Mouse (Mus musculus) liver, embryonic 16.5 days (tissue): ENCODE measurements at regions not wholly inside any gene's neighbourhood (a gene's known extent, or its start where the extent isn't known, plus 50 kb on each side); places are given as distances from the start of the nearest gene placed in this dataset.

Source experiments
- ATAC-seq: fragments of 200-750 bp; cut with Nextera tagmentation; 2 replicates; pipeline ENCODE4 v1.8.0; 2017; ENCODE audit warnings: low read depth, mild to moderate bottlenecking, moderate number of reproducible peaks, moderate library complexity
- H3K27ac ChIP-seq: fragments of 300-500 bp; sonication (generic); 2 replicates; pipeline ENCODE4 v1.5.1; 2014; ENCODE audit warnings: mild to moderate bottlenecking, low read length
- H3K27me3 ChIP-seq: fragments of 300-500 bp; sonication (generic); 2 replicates; pipeline ENCODE4 v1.6.1; 2014; ENCODE audit warnings: low read depth, low read length, mixed read lengths; ENCODE audit not compliant: control insufficient read depth, insufficient read depth
- H3K36me3 ChIP-seq: fragments of 300-500 bp; sonication (generic); 2 replicates; pipeline ENCODE4 v1.6.1; 2014; ENCODE audit warnings: mild to moderate bottlenecking; ENCODE audit not compliant: control insufficient read depth, insufficient read depth
- H3K4me1 ChIP-seq: fragments of 300-500 bp; sonication (generic); 2 replicates; pipeline ENCODE4 v1.6.1; 2014; ENCODE audit warnings: low read depth, low read length, mixed read lengths; ENCODE audit not compliant: control insufficient read depth
- H3K4me2 ChIP-seq: fragments of 300-500 bp; sonication (generic); 2 replicates; pipeline ENCODE4 v1.6.1; 2014; ENCODE audit warnings: low read depth, low read length, mixed read lengths
- H3K4me3 ChIP-seq: fragments of 300-500 bp; sonication (generic); 2 replicates; pipeline ENCODE4 v1.5.1; 2014; ENCODE audit warnings: low read depth, mild to moderate bottlenecking, low read length
- H3K9ac ChIP-seq: fragments of 300-500 bp; sonication (generic); 2 replicates; pipeline ENCODE4 v1.6.1; 2014; ENCODE audit warnings: low read depth, low read length
- H3K9me3 ChIP-seq: fragments of 300-500 bp; sonication (generic); replicated peaks from 2 replicates; pipeline ENCODE4 v1.6.1; 2016; ENCODE audit warnings: low read length; ENCODE audit not compliant: control insufficient read depth
- WGBS: fragments of 180-500 bp; shearing (Covaris S2); extraction: QIAGEN DNeasy Blood & Tissue Kit; methylation state at CpG from one replicate; pipeline ENCODE4 v1.1.7; 2014; ENCODE audit not compliant: insufficient replicate concordance; 5-methylcytosine and 5-hydroxymethylcytosine counted together

DNA sequence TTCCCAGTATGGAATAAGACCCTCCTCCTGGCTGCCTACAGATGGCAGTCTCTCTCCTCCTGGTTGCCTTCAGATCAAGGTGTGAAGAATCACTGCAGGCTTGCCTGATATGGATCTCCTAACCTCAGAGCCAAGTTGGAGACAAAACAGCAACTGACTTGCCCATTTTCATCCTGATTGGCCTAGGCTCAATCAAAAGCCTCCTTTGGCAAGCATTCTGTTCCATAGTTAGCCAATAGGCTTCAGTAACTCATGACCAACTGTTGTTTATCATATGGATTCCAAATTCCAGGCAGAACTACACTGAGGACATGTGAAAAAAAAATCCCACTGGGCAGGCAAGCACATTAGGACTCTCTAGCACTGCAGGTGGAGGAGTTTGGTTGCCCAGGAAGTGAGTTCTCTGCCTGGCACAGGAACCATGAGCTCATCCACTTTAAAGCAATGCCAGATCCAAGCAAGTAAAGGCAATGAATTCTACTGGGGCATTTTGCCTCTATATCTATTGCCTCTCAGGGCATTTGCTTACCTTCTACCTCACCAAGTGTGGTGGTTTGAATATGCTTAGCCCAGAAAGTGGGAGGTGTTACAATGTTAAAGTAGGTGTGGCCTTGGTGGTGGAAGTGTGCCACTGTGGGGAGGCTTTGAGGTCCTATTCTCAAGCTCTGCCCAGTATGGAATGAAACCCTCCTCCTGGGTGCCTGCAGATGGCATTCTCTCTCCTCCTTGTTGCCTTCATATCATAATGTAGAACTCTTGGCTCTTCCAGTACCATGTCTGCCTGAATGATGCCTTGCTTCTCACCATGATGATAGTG lies 183.6 kb upstream of the Castor2 start:
- H3K27me3 ChIP-seq, result no peaks in the 10 kb centered on the region
- no peak for ATAC-seq
- no peaks in the 10 kb centered on the region for H3K36me3 ChIP-seq
- H3K9ac ChIP-seq, result no peak overlapping the region
- H3K4me3 ChIP-seq, result no peak overlapping the region
- H3K4me2 ChIP-seq, result no peak overlapping the region
- H3K9me3 ChIP-seq, result peaks cover 4% of the 10 kb centered on the region; the same call in 1 of the 2 replicates
- H3K4me1 ChIP-seq, result no peaks in the 10 kb centered on the region
- no peak overlapping the region for H3K27ac ChIP-seq

DNA sequence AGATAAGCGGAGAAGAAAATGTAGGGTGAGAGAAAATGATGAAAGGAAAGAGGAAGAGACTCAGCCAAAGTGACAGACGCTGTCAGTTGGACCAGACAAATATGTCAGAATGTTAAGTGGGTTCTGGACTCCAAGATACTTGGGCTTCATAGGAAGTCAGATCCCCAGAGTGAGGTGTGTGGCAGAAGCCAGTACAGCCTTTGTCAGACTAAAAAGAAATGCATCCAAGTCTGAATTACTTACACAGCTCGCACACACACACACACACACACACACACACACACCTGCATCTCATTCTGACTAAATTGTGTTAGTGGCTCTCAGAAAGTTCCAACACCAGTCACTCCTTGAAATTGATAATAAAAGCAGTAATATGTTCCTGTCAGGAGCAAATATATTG lies 192.1 kb upstream of the Castor2 start:
- no peaks in the 10 kb centered on the region for H3K36me3 ChIP-seq
- no peaks in the 10 kb centered on the region; the same call in 1 of the 2 replicates for H3K9me3 ChIP-seq
- no peak overlapping the region for H3K9ac ChIP-seq
- no peak overlapping the region for H3K4me3 ChIP-seq
- no peaks in the 10 kb centered on the region for H3K27me3 ChIP-seq
- H3K4me2 ChIP-seq, result no peak overlapping the region
- 52% methylated on average over 3 of the region's 3 CpGs for WGBS
- H3K4me1 ChIP-seq, result no peaks in the 10 kb centered on the region
- no peak overlapping the region for H3K27ac ChIP-seq
- ATAC-seq, result no peak

DNA sequence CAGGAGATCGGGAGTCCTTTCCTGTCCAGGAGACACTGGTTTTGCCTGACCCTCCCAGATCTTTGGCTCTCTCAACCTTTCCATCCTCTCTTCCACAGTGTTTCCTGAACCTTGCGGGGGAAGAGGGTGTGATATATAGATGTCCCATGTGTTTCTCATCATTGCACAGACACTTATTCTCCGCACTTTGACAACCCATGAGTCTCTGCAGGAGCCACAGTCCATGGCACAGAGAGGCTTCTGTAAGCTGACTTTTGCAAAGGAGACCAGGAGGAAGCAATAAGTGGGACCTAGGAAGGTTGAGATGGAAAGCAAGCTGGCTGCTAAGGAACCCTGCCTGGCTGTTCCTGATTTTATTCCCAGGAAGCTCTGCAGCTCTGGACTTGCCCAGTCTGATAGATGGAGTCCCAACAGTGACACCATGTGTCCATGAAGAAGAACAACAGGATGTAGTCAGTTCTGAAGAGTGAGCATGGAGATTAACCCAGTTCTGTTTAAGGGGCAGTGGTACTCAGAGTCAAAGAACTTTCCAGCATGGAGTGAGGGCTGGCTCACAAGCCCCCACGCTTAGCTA lies 201.4 kb upstream of the Castor2 start:
- Histone ChIP-seq H3K4me3 (no peak overlapping the region), H3K27ac (no peak overlapping the region), H3K27me3 (no peaks in the 10 kb centered on the region), H3K4me1 (no peaks in the 10 kb centered on the region), H3K4me2 (no peak overlapping the region), H3K9me3 (no peaks in the 10 kb centered on the region), H3K36me3 (no peaks in the 10 kb centered on the region), H3K9ac (no peak overlapping the region)
- ATAC-seq, result no peak
- 59% methylated on average over 4 of the region's 4 CpGs for WGBS

DNA sequence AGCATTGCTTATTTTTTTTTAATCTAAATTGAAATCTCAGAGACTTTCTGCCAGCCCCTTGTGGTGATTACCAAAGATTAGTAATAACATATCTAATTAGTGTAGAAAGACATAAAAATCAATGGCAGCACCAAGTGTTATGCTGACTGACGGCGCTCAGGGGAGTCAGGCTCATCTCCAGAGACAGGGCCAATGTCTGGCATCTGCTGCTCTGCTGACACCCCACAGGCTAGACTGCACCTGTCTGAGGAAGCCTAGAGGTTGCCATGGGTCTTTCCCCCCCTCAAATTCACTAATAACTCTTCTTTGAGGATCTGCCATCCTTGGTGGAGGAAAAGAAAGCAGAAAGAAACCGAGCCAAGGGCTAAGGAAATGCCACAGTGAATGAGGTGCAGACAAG lies 208.8 kb upstream of the Castor2 start:
- H3K27me3 ChIP-seq, result no peaks in the 10 kb centered on the region
- no peak for ATAC-seq
- no peak overlapping the region for H3K27ac ChIP-seq
- H3K9ac ChIP-seq, result no peak overlapping the region
- no peaks in the 10 kb centered on the region for H3K9me3 ChIP-seq
- H3K4me1 ChIP-seq, result no peaks in the 10 kb centered on the region
- H3K4me3 ChIP-seq, result no peak overlapping the region
- no peak overlapping the region for H3K4me2 ChIP-seq
- WGBS, result 47% methylated on average over 3 of the region's 3 CpGs
- H3K36me3 ChIP-seq, result no peaks in the 10 kb centered on the region

GRCm38 (mm10) chr5:133889841-133890240 lies 209.7 kb upstream of the Castor2 start:
- H3K27ac ChIP-seq, result no peak overlapping the region
- no peaks in the 10 kb centered on the region for H3K4me1 ChIP-seq
- no peak overlapping the region for H3K4me3 ChIP-seq
- H3K9me3 ChIP-seq, result no peaks in the 10 kb centered on the region
- H3K9ac ChIP-seq, result no peak overlapping the region
- H3K36me3 ChIP-seq, result no peaks in the 10 kb centered on the region
- H3K4me2 ChIP-seq, result no peak overlapping the region
- WGBS, result 67% methylated on average over 8 of the region's 8 CpGs
- no peak for ATAC-seq
- H3K27me3 ChIP-seq, result no peaks in the 10 kb centered on the region

- no peaks in the 10 kb centered on the region for H3K4me1 ChIP-seq
These were observed 214.0 kb upstream of the Castor2 start for GRCm38 (mm10) chr5:133885507-133885906.

GRCm38 (mm10) chr5:133885016-133885415 lies 214.5 kb upstream of the Castor2 start:
- H3K4me1 ChIP-seq, result no peaks in the 10 kb centered on the region
- no peak overlapping the region for H3K27ac ChIP-seq
- H3K4me3 ChIP-seq, result no peak overlapping the region
- no peak for ATAC-seq
- H3K4me2 ChIP-seq, result no peak overlapping the region
- no peaks in the 10 kb centered on the region for H3K36me3 ChIP-seq
- no peaks in the 10 kb centered on the region for H3K27me3 ChIP-seq
- WGBS, result 66% methylated on average over 6 of the region's 6 CpGs
- H3K9ac ChIP-seq, result no peak overlapping the region
- no peaks in the 10 kb centered on the region for H3K9me3 ChIP-seq

More at GRCm38 (mm10) chr5:133885507-133885906, 214.0 kb upstream of the Castor2 start:
- ATAC-seq, result no peak
- no peak overlapping the region for H3K9ac ChIP-seq
- no peaks in the 10 kb centered on the region for H3K9me3 ChIP-seq
- no peaks in the 10 kb centered on the region for H3K36me3 ChIP-seq
- H3K4me2 ChIP-seq, result no peak overlapping the region
- no peaks in the 10 kb centered on the region for H3K27me3 ChIP-seq
- H3K4me3 ChIP-seq, result no peak overlapping the region
- WGBS, result 56% methylated on average over 5 of the region's 5 CpGs
- H3K27ac ChIP-seq, result no peak overlapping the region

- Histone ChIP-seq H3K27me3 (no peaks in the 10 kb centered on the region), H3K27ac (no peak overlapping the region), H3K36me3 (no peaks in the 10 kb centered on the region), H3K4me3 (no peak overlapping the region), H3K4me1 (no peaks in the 10 kb centered on the region), H3K4me2 (no peak overlapping the region), H3K9me3 (no peaks in the 10 kb centered on the region), H3K9ac (no peak overlapping the region)
- no peak for ATAC-seq
- 49% methylated on average over 2 of the region's 2 CpGs for WGBS
These were observed 214.9 kb upstream of the Castor2 start for GRCm38 (mm10) chr5:133884593-133884992.

GRCm38 (mm10) chr5:133844483-133844882 lies 255.0 kb upstream of the Castor2 start:
- Histone ChIP-seq H3K9ac (no peak overlapping the region), H3K36me3 (no peaks in the 10 kb centered on the region), H3K27ac (no peak overlapping the region), H3K4me3 (no peak overlapping the region), H3K27me3 (no peaks in the 10 kb centered on the region), H3K4me1 (no peaks in the 10 kb centered on the region), H3K4me2 (no peak overlapping the region), H3K9me3 (no peaks in the 10 kb centered on the region)
- ATAC-seq, result no peak
- 72% methylated on average over 10 of the region's 10 CpGs for WGBS
